25 mouse cellular contexts compared by ENCODE assay signal in the genomic region with DNA sequence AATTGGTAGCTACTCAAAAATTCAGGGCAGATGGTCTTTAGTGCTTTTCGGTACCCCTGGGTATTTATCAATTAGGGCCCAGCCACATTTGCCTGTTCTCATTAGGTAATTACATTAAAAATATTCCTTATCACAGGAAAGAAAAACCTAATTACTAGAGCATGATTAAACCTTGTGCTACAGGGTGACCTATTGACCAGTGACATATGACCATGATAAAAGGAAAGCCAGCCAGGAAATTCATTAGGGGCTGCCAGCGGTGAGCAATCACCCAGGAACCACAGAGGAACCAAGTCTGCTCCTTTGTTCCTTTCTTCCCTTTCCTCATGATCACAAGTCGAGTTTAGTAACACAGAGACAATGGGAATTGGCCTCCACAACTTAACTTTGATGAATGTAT.
"Had no signal": no experiment of that assay in that cellular context is flagged by ENCODE, and none has a peak within 500 bp of the region (broad histone marks: within the 10 kb centered on the region; RNA-seq: fewer than 3 reads in every experiment).

No protein-coding gene starts in this region.

- H3K4me3 ChIP-seq: gastrocnemius, adult 2 months; heart, embryonic 10.5 days; heart, embryonic 12.5 days; hindbrain, embryonic 15.5 days; intestine, embryonic 15.5 days; layer of hippocampus, adult 2 months; left cerebral cortex, adult 2 months; limb, embryonic 10.5 days; limb, embryonic 12.5 days; liver, embryonic 13.5 days; liver, embryonic 15.5 days had no signal

- DNase-seq: gastrocnemius, adult 2 months; gastrocnemius, postnatal 10 days; gastrocnemius, postnatal 25 days; heart, adult 18-20 months; heart, postnatal 10 days; heart, postnatal 4 days; kidney, adult 18-20 months; kidney, adult 8-10 months; kidney, postnatal 10 days; kidney, postnatal 25 days; kidney, postnatal 4 days; liver; liver, embryonic 13.5 days had no signal

- H3K27ac ChIP-seq: gastrocnemius, adult 2 months; heart, embryonic 10.5 days; hindbrain, embryonic 15.5 days; intestine, embryonic 15.5 days; layer of hippocampus, adult 2 months; left cerebral cortex, adult 2 months; limb, embryonic 10.5 days; limb, embryonic 12.5 days; liver, embryonic 13.5 days; liver, embryonic 15.5 days had no signal

- H3K4me1 ChIP-seq: heart, embryonic 10.5 days; heart, embryonic 12.5 days; intestine, embryonic 15.5 days; liver, embryonic 13.5 days; liver, embryonic 15.5 days had no signal

- H3K36me3 ChIP-seq: heart, embryonic 10.5 days; heart, embryonic 12.5 days; hindbrain, embryonic 15.5 days; intestine, embryonic 15.5 days; limb, embryonic 10.5 days; limb, embryonic 12.5 days; liver, embryonic 13.5 days; liver, embryonic 15.5 days had no signal

- ATAC-seq: inflammation-experienced regulatory T-cells, adult 6 months; intestine, embryonic 15.5 days; intestine, postnatal 0 days had no signal

- H3K4me2 ChIP-seq: heart, embryonic 12.5 days; hindbrain, embryonic 15.5 days; intestine, embryonic 15.5 days; limb, embryonic 12.5 days; liver, embryonic 11.5 days; liver, embryonic 13.5 days; liver, embryonic 15.5 days had no signal

- H3K27me3 ChIP-seq: heart, embryonic 12.5 days; intestine, embryonic 15.5 days; limb, embryonic 12.5 days; liver, embryonic 13.5 days; liver, embryonic 15.5 days had no signal

- H3K9me3 ChIP-seq: heart, embryonic 10.5 days; heart, embryonic 12.5 days; hindbrain, embryonic 15.5 days; intestine, embryonic 15.5 days; limb, embryonic 10.5 days; limb, embryonic 12.5 days; liver, embryonic 13.5 days; liver, embryonic 15.5 days had no signal

- H3K9ac ChIP-seq: heart, embryonic 12.5 days; hindbrain, embryonic 15.5 days; intestine, embryonic 15.5 days; limb, embryonic 12.5 days; liver, embryonic 13.5 days; liver, embryonic 15.5 days had no signal
